Mouse (Mus musculus) cerebellum, postnatal 10 days (tissue): ENCODE data around the gene Slc37a2.

Experiments
- DNase-seq, 2 experiments: peaks; one replicate each; pipeline ENCODE4 v3.0.0; 2021; ENCODE audit warnings: mixed read lengths in 2 of 2

Gene Slc37a2

GRCm38 (mm10) chr9:37255149-37255888 lies at the start of gene Slc37a2:
Gene Slc37a2, minus strand, starts transcription at chr9:37255738.
- peak; percentile 67 to 69 for DNase-seq

- DNase-seq = no peak
These were observed 46.2 kb upstream of the Slc37a2 start for GRCm38 (mm10) chr9:37301720-37302119.

- peak; percentile 6 to 11 for DNase-seq
These were observed 45.0 kb upstream of the Slc37a2 start for GRCm38 (mm10) chr9:37300501-37300900.

- no peak for DNase-seq
These were observed 40.0 kb upstream of the Slc37a2 start for GRCm38 (mm10) chr9:37295586-37295985.

GRCm38 (mm10) chr9:37266622-37267021 lies 11.1 kb upstream of the Slc37a2 start:
- no peak for DNase-seq

GRCm38 (mm10) chr9:37255889-37256225 lies 319 bp upstream of the Slc37a2 start:
- peak; percentile 84 to 85 for DNase-seq

- DNase-seq = no peak
These were observed 917 bp downstream of the Slc37a2 start for GRCm38 (mm10) chr9:37254531-37255110.

- no peak for DNase-seq
These were observed 4.9 kb downstream of the Slc37a2 start for GRCm38 (mm10) chr9:37250631-37251030.

GRCm38 (mm10) chr9:37249976-37250375 lies 5.6 kb downstream of the Slc37a2 start:
- peak in 1 of 2 experiments; percentile 62 for DNase-seq

- peak; percentile 72 to 78 for DNase-seq
These were observed 7.1 kb downstream of the Slc37a2 start for GRCm38 (mm10) chr9:37248381-37248906.

- DNase-seq = peak in 1 of 2 experiments; percentile 27
These were observed 8.1 kb downstream of the Slc37a2 start for GRCm38 (mm10) chr9:37247429-37247828.

- no peak for DNase-seq
These were observed 9.7 kb downstream of the Slc37a2 start for GRCm38 (mm10) chr9:37245810-37246209.

- DNase-seq = no peak
These were observed 10.1 kb downstream of the Slc37a2 start for GRCm38 (mm10) chr9:37245404-37245803.

GRCm38 (mm10) chr9:37244600-37244999 lies 10.9 kb downstream of the Slc37a2 start:
- DNase-seq = no peak

GRCm38 (mm10) chr9:37242764-37243163 lies 12.8 kb downstream of the Slc37a2 start:
- DNase-seq = no peak

- DNase-seq = no peak
These were observed 19.4 kb downstream of the Slc37a2 start for GRCm38 (mm10) chr9:37235951-37236737.

- no peak for DNase-seq
These were observed 23.0 kb downstream of the Slc37a2 start for GRCm38 (mm10) chr9:37232201-37233195.

GRCm38 (mm10) chr9:37230486-37231195 lies 24.9 kb downstream of the Slc37a2 start:
- DNase-seq = no peak

- DNase-seq = peak; percentile 81 to 85
These were observed 25.6 kb downstream of the Slc37a2 start for GRCm38 (mm10) chr9:37229880-37230325.

GRCm38 (mm10) chr9:37225581-37225980 lies 30.0 kb downstream of the Slc37a2 start:
- no peak for DNase-seq

GRCm38 (mm10) chr9:37220755-37221154 lies 34.8 kb downstream of the Slc37a2 start:
- no peak for DNase-seq
